Mouse (Mus musculus) lung, embryonic 16.5 days (tissue): ENCODE results near the gene Nphp3. TPM values are rescaled to one million over a fixed set of nuclear protein-coding genes. Genes with fewer than 3 reads are reported as not detected.

Experiments
- ATAC-seq: fragments of 200-750 bp; cut with Nextera tagmentation; 2 replicates; pipeline ENCODE4 v1.8.0; 2017; ENCODE audit warnings: low read depth, mild to moderate bottlenecking, moderate library complexity
- H3K27ac ChIP-seq: fragments of 300-500 bp; sonication (generic); 2 replicates; pipeline ENCODE4 v1.5.1; 2014; ENCODE audit warnings: mild to moderate bottlenecking, control low read depth, low read length
- H3K27me3 ChIP-seq: fragments of 300-500 bp; sonication (generic); 2 replicates; pipeline ENCODE4 v1.6.1; 2014; ENCODE audit warnings: low read depth, low read length, mixed read lengths; ENCODE audit not compliant: control insufficient read depth, insufficient read depth
- H3K36me3 ChIP-seq: fragments of 300-500 bp; sonication (generic); 2 replicates; pipeline ENCODE4 v1.6.1; 2014; ENCODE audit warnings: low read length; ENCODE audit not compliant: control insufficient read depth, insufficient read depth
- H3K4me1 ChIP-seq: fragments of 300-500 bp; sonication (generic); replicated peaks from 2 replicates; pipeline ENCODE4 v1.6.1; 2014; ENCODE audit warnings: low read length, mixed read lengths; ENCODE audit not compliant: control insufficient read depth, insufficient read depth
- H3K4me2 ChIP-seq: fragments of 300-500 bp; sonication (generic); 2 replicates; pipeline ENCODE4 v1.6.1; 2014; ENCODE audit warnings: low read depth, low read length, control low read depth
- H3K4me3 ChIP-seq: fragments of 300-500 bp; sonication (generic); 2 replicates; pipeline ENCODE4 v1.5.1; 2014; ENCODE audit warnings: mild to moderate bottlenecking, low read length, control low read depth
- H3K9ac ChIP-seq: fragments of 300-500 bp; sonication (generic); 2 replicates; pipeline ENCODE4 v1.6.1; 2014; ENCODE audit warnings: low read length, control low read depth
- H3K9me3 ChIP-seq: fragments of 300-500 bp; sonication (generic); 2 replicates; pipeline ENCODE4 v1.6.1; 2016; ENCODE audit warnings: low read length; ENCODE audit not compliant: control insufficient read depth
- WGBS: fragments of 180-500 bp; shearing (Covaris S2); extraction: QIAGEN DNeasy Blood & Tissue Kit; methylation state at CpG from one replicate; pipeline ENCODE4 v1.1.7; 2014; 5-methylcytosine and 5-hydroxymethylcytosine counted together
- polyA plus RNA-seq: library from polyadenylated mRNA; unstranded; fragments of >200 nt; fragmentation: Nextera tagmentation; extraction: Ambion mirVana; gene quantifications from 2 replicates; pipeline ENCODE4 v1.2.1, GENCODE M21; 2015

The Nphp3 gene
- polyA plus RNA-seq, 1 experiment from 2014 or later: 4.2 TPM

GRCm38 (mm10) chr9:104080038-104080437 is 77.7 kb downstream of the Nphp3 start:
- no peak for ATAC-seq
- no peaks in the 10 kb centered on the region for H3K27me3 ChIP-seq
- no peak overlapping the region for H3K4me2 ChIP-seq
- no peak overlapping the region for H3K4me3 ChIP-seq
- WGBS: 73% methylated on average over 3 of the region's 3 CpGs
- H3K4me1 ChIP-seq: no peaks in the 10 kb centered on the region
- H3K36me3 ChIP-seq: peaks cover 2% of the 10 kb centered on the region; the same call in 1 of the 2 replicates
- no peaks in the 10 kb centered on the region for H3K9me3 ChIP-seq
- no peak overlapping the region for H3K27ac ChIP-seq
- H3K9ac ChIP-seq: no peak overlapping the region

- Histone ChIP-seq H3K36me3 (peaks cover 2% of the 10 kb centered on the region; the same call in 1 of the 2 replicates), H3K4me3 (no peak overlapping the region)
- WGBS: 65% methylated on average over 4 of the region's 4 CpGs
Observed at GRCm38 (mm10) chr9:104085730-104086429, 83.5 kb downstream of the Nphp3 start.

GRCm38 (mm10) chr9:104088555-104088954 is 86.2 kb downstream of the Nphp3 start:
- peak; percentile 83 for ATAC-seq
- H3K4me2 ChIP-seq: 0 out of 2 replicates have a peak overlapping the region, but pooled peaks have one; percentile 21
- no peaks in the 10 kb centered on the region for H3K9me3 ChIP-seq
- peaks cover 2% of the 10 kb centered on the region; the same call in 1 of the 2 replicates for H3K36me3 ChIP-seq
- no peak overlapping the region for H3K9ac ChIP-seq
- no peak overlapping the region for H3K4me3 ChIP-seq
- H3K27ac ChIP-seq: peak overlapping the region; percentile 87
- H3K27me3 ChIP-seq: no peaks in the 10 kb centered on the region
- peaks cover 11% of the 10 kb centered on the region for H3K4me1 ChIP-seq
- 30% methylated on average over 8 of the region's 8 CpGs for WGBS

More at GRCm38 (mm10) chr9:104085730-104086429, 83.5 kb downstream of the Nphp3 start:
- no peak for ATAC-seq
- Histone ChIP-seq H3K4me1 (peaks cover 11% of the 10 kb centered on the region), H3K9ac (no peak overlapping the region), H3K4me2 (no peak overlapping the region), H3K27me3 (no peaks in the 10 kb centered on the region), H3K27ac (no peak overlapping the region), H3K9me3 (no peaks in the 10 kb centered on the region)

- Histone ChIP-seq H3K9me3 (no peaks in the 10 kb centered on the region), H3K9ac (no peak overlapping the region), H3K27ac (no peak overlapping the region), H3K4me1 (peaks cover 11% of the 10 kb centered on the region), H3K4me3 (no peak overlapping the region), H3K27me3 (no peaks in the 10 kb centered on the region), H3K36me3 (no peaks in the 10 kb centered on the region), H3K4me2 (no peak overlapping the region)
- ATAC-seq: no peak
- 89% methylated on average over 5 of the region's 5 CpGs for WGBS
Observed at GRCm38 (mm10) chr9:104092945-104093344, 90.6 kb downstream of the Nphp3 start.

Other genes starting within 250 kb of the Nphp3 start
- gene Tmem108, start 240.7 kb upstream of the Nphp3 start, polyA plus RNA-seq: 13.0 and 14.4 TPM in 2 replicates
- gene Gm28305, start 38.1 kb downstream of the Nphp3 start, polyA plus RNA-seq: not detected in 2 replicates
- gene Uba5, start 60.6 kb downstream of the Nphp3 start, polyA plus RNA-seq: 41.5 and 43.9 TPM in 2 replicates
- 12.6 and 13.7 TPM in 2 replicates for gene Acad11, start 60.8 kb downstream of the Nphp3 start, polyA plus RNA-seq
- gene Ackr4, start 124.4 kb downstream of the Nphp3 start, polyA plus RNA-seq: 1.2 TPM in 2 replicates